Mouse (Mus musculus): ENCODE measurements at regions not wholly inside any gene's neighbourhood (a gene's known extent, or its start where the extent isn't known, plus 50 kb on each side); places are given as distances from the start of the nearest gene placed in this dataset.

- TF ChIP-seq CTCF (conservative IDR thresholded peaks at IDR 0.05 in 1 of 2, IDR thresholded peaks at IDR 0.05 in 1 of 2; ENCODE audit: low read depth in 2 of 2, low read length in 2 of 2) (no peak), EP300 (IDR thresholded peaks at IDR 0.05; ENCODE audit: low read length) (no peak), ZC3H11A (IDR thresholded peaks at IDR 0.05; ENCODE audit: low read depth, low read length) (no peak), KAT2A (IDR thresholded peaks at IDR 0.05; ENCODE audit: insufficient replicate concordance, low read length) (no peak), BHLHE40 (IDR thresholded peaks at IDR 0.05; ENCODE audit: low read depth, low read length) (no peak), POLR2A (IDR thresholded peaks at IDR 0.05; ENCODE audit: low read depth, low read length) (no peak), MAFK (IDR thresholded peaks at IDR 0.05; ENCODE audit: insufficient replicate concordance, low read length) (no peak), GABPA (IDR thresholded peaks at IDR 0.05; ENCODE audit: insufficient replicate concordance, low read depth, low read length) (no peak)
Observed at GRCm38 (mm10) chr9:112014796-112015195, 220.9 kb downstream of the Arpp21 start.
